In genomic region chr15:103147422-103147690, GRCm38 (mm10) we compare ENCODE assay signal across 7 mouse cellular contexts. TPM values are rescaled to one million over a fixed set of nuclear protein-coding genes. Genes with fewer than 3 reads are reported as not detected.
DNase-seq lines count a peak whose midpoint lies in the region; ATAC-seq and TF ChIP-seq lines count a peak whose summit lies in the region.

No protein-coding gene starts in this region.

- H3K9me3 ChIP-seq in lung, embryonic 15.5 days = no peaks in the 10 kb centered on the region
- no peaks in the 10 kb centered on the region for H3K9me3 ChIP-seq in forebrain, postnatal 0 days (ENCODE audit: low read length)
- H3K9me3 ChIP-seq in limb, embryonic 14.5 days (ENCODE audit: control insufficient read depth, low read length) = no peaks in the 10 kb centered on the region
- no peaks in the 10 kb centered on the region for H3K9me3 ChIP-seq in stomach, postnatal 0 days (ENCODE audit: control insufficient read depth, low read length)

- peak overlapping the region; percentile 41; the same call in 1 of the 2 replicates for H3K4me3 ChIP-seq in lung, embryonic 15.5 days
- peak overlapping the region; percentile 46 for H3K4me3 ChIP-seq in forebrain, postnatal 0 days (ENCODE audit: low read depth, low read length)
- H3K4me3 ChIP-seq in limb, embryonic 14.5 days (replicated peaks; ENCODE audit: low read length) = no peak overlapping the region; the same call in 1 of the 2 replicates
- H3K4me3 ChIP-seq in stomach, postnatal 0 days (ENCODE audit: low read depth, low read length) = peak overlapping the region; percentile 46; the same call in 1 of the 2 replicates

- ATAC-seq in lung, embryonic 15.5 days (ENCODE audit: borderline replicate concordance, extremely low read depth, low FRiP score, low TSS enrichment) = no peak
- peak; percentile 28 for ATAC-seq in forebrain, postnatal 0 days
- ATAC-seq in limb, embryonic 14.5 days (ENCODE audit: low FRiP score, low read depth) = no peak
- no peak for ATAC-seq in stomach, postnatal 0 days (ENCODE audit: low FRiP score, low TSS enrichment)
- ATAC-seq in cerebellum, adult (ENCODE audit: insufficient number of reproducible peaks, low FRiP score, low TSS enrichment) = no peak

- no peak for TF ChIP-seq POLR2A in limb, embryonic 14.5 days (IDR thresholded peaks at IDR 0.05; ENCODE audit: borderline replicate concordance, extremely low read depth, insufficient read depth, insufficient read length)

- no peak overlapping the region for H3K9ac ChIP-seq in lung, embryonic 15.5 days
- peak overlapping the region; percentile 55; the same call in 1 of the 2 replicates for H3K9ac ChIP-seq in forebrain, postnatal 0 days
- H3K9ac ChIP-seq in limb, embryonic 14.5 days (ENCODE audit: low read depth, low read length, severe bottlenecking) = peak overlapping the region; percentile 53; the same call in 1 of the 2 replicates
- H3K9ac ChIP-seq in stomach, postnatal 0 days (ENCODE audit: low read length) = no peak overlapping the region

- H3K4me1 ChIP-seq in lung, embryonic 15.5 days = peaks cover 9% of the 10 kb centered on the region
- peaks cover 14% of the 10 kb centered on the region for H3K4me1 ChIP-seq in forebrain, postnatal 0 days (ENCODE audit: insufficient read depth)
- H3K4me1 ChIP-seq in limb, embryonic 14.5 days (ENCODE audit: control insufficient read depth, insufficient read depth, low read length) = peaks cover 14% of the 10 kb centered on the region
- H3K4me1 ChIP-seq in stomach, postnatal 0 days (replicated peaks; ENCODE audit: control insufficient read depth, insufficient read depth) = no peaks in the 10 kb centered on the region

- no peaks in the 10 kb centered on the region for H3K36me3 ChIP-seq in lung, embryonic 15.5 days
- no peaks in the 10 kb centered on the region for H3K36me3 ChIP-seq in forebrain, postnatal 0 days (ENCODE audit: insufficient read depth)
- no peaks in the 10 kb centered on the region for H3K36me3 ChIP-seq in limb, embryonic 14.5 days (ENCODE audit: control insufficient read depth, insufficient read depth, low read length)
- H3K36me3 ChIP-seq in stomach, postnatal 0 days (ENCODE audit: control insufficient read depth, insufficient read depth, low read length) = no peaks in the 10 kb centered on the region

- TF ChIP-seq EP300 in stomach, postnatal 0 days (optimal IDR thresholded peaks at IDR 0.05) = no peak

- peaks cover 76% of the 10 kb centered on the region for H3K27me3 ChIP-seq in lung, embryonic 15.5 days
- peaks cover 8% of the 10 kb centered on the region; the same call in 1 of the 2 replicates for H3K27me3 ChIP-seq in forebrain, postnatal 0 days (ENCODE audit: insufficient read depth, low read length)
- peaks cover 23% of the 10 kb centered on the region for H3K27me3 ChIP-seq in limb, embryonic 14.5 days (ENCODE audit: control insufficient read depth, insufficient read depth, low read length)
- H3K27me3 ChIP-seq in stomach, postnatal 0 days (ENCODE audit: control insufficient read depth, insufficient read depth, low read length) = 0 out of 2 replicates have a peak, but pooled peaks cover 2% of the 10 kb centered on the region

- no peak for TF ChIP-seq CTCF in forebrain, postnatal 0 days (IDR thresholded peaks at IDR 0.05; ENCODE audit: low read depth)
- no peak for TF ChIP-seq CTCF in stomach, postnatal 0 days (IDR thresholded peaks at IDR 0.05; ENCODE audit: low read depth)

- H3K27ac ChIP-seq in lung, embryonic 15.5 days = no peak overlapping the region
- peak overlapping the region; percentile 6; the same call in 1 of the 2 replicates for H3K27ac ChIP-seq in forebrain, postnatal 0 days (ENCODE audit: low read depth, low read length)
- H3K27ac ChIP-seq in limb, embryonic 14.5 days (replicated peaks; ENCODE audit: low read depth, low read length) = no peak overlapping the region
- H3K27ac ChIP-seq in stomach, postnatal 0 days (replicated peaks) = no peak overlapping the region

- peak overlapping the region; percentile 81 for H3K4me2 ChIP-seq in lung, embryonic 15.5 days
- peak overlapping the region; percentile 86 for H3K4me2 ChIP-seq in forebrain, postnatal 0 days (ENCODE audit: low read depth)
- peak overlapping the region; percentile 90 for H3K4me2 ChIP-seq in limb, embryonic 14.5 days (replicated peaks; ENCODE audit: low read depth, low read length, severe bottlenecking)
- H3K4me2 ChIP-seq in stomach, postnatal 0 days (replicated peaks; ENCODE audit: low read depth) = peak overlapping the region; percentile 82

- DNase-seq in lung, postnatal 10 days = no peak
- no peak for DNase-seq in forebrain, postnatal 0 days
- DNase-seq in limb, embryonic 14.5 days (ENCODE audit: low spot score) = no peak
- DNase-seq in stomach, postnatal 0 days (ENCODE audit: low spot score) = no peak
- no peak for DNase-seq in ovary, adult 18-20 months (ENCODE audit: low spot score)

- WGBS in lung, embryonic 15.5 days = 15% methylated on average over 3 of the region's 3 CpGs
- WGBS in forebrain, postnatal 0 days = 9% methylated on average over 3 of the region's 3 CpGs
- 32% methylated on average over 3 of the region's 3 CpGs for WGBS in limb, embryonic 14.5 days
- WGBS in stomach, postnatal 0 days = 46% methylated on average over 3 of the region's 3 CpGs

RNA-seq across cellular contexts. Expression of gene Smug1, which starts 19.5 kb away (rescaled TPM):
- polyA plus RNA-seq in lung, embryonic 15.5 days (2015; fragmentation: Nextera tagmentation; extraction: Ambion mirVana) = 16.1 and 17.6 TPM in 2 replicates
- total RNA-seq in forebrain, postnatal 0 days (2014; rRNA removed) = 34.0 and 34.4 TPM in 2 replicates
- 14.6 and 18.5 TPM in 2 replicates for polyA plus RNA-seq in forebrain, postnatal 0 days (2015; fragmentation: Nextera tagmentation; extraction: Ambion mirVana)
- 18.6 and 22.4 TPM in 2 replicates for polyA plus RNA-seq in limb, embryonic 14.5 days (2012; rRNA removed)
- polyA plus RNA-seq in limb, embryonic 14.5 days (2014; fragmentation: Nextera tagmentation; extraction: Ambion mirVana) = 18.2 and 18.9 TPM in 2 replicates
- 10.6 and 11.2 TPM in 2 replicates for polyA plus RNA-seq in stomach, postnatal 0 days (2015; fragmentation: Nextera tagmentation; extraction: Ambion mirVana)

Comparison
In these comparisons a context has a peak if more than half of its experiments do, and no peak if none do; other contexts are left out.
1. H3K9ac ChIP-seq: peak in forebrain, postnatal 0 days (single experiment) and limb, embryonic 14.5 days (single experiment); none in lung, embryonic 15.5 days (single experiment) and stomach, postnatal 0 days (single experiment).
2. Peak in every context shown above with its lines, with median percentiles within 50 percentile points of each other: H3K4me2 ChIP-seq.